Mouse (Mus musculus) bone marrow, adult 2 months (tissue): ENCODE measurements at regions not wholly inside any gene's neighbourhood (a gene's known extent, or its start where the extent isn't known, plus 50 kb on each side); places are given as distances from the start of the nearest gene placed in this dataset.

Experiments
- CTCF ChIP-seq: fragments of 200-500 bp; IDR thresholded peaks from 2 replicates; pipeline ENCODE4 v1.5.1; 2011; ENCODE audit warnings: low read length, control low read depth; ENCODE audit not compliant: control insufficient read depth, insufficient read depth
- POLR2A ChIP-seq: fragments of 200-500 bp; IDR thresholded peaks from 2 replicates; pipeline ENCODE4 v1.6.1; 2011; ENCODE audit warnings: low read depth, mild to moderate bottlenecking, control low read depth, low read length, borderline replicate concordance; ENCODE audit not compliant: control insufficient read depth

DNA sequence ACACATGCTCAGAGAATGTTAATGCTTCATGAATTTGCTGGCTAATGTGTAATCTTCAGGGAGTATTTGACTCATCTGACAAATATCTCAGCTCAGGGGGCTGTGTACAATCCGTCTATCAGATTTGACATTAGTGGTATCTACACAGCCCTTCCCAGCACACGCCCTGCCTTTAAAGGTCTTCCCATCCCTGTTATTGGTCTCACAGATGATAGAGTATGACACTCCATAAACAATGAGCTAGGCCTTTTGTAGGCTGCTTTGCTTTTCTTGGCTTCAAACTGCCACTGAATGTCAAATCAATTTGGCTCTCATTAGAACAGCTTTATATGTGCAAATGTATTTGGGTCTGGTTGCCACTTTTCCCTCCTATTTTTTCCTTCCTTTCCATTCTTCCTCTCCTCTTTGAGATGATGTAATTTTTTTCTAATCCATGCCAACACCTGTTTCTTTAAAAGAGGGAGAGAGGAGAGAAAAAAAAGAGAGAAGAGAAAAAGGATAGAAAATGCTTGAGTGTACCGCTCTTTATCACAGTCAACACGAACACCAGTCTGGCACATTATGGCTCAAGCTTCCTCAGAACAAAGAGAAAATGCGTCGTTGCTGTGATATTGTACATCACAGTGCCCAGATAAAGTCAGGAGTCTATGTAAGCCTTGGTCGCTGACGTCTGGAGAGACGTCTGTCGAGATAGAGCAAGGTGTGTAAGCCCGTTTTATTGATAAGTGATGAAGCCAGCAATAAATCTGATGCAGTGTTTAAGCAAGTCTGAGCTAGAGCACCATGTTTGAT is 84.9 kb upstream of the Dph6 start:
- TF ChIP-seq CTCF (no peak), POLR2A (no peak)
